Mouse (Mus musculus): ENCODE data around the gene Lcat. TPM values are rescaled to one million over a fixed set of nuclear protein-coding genes. Genes with fewer than 3 reads are reported as not detected.

Lcat gene
- polyA plus RNA-seq, 1 experiment from 2014 or later = 70.8 TPM

DNA sequence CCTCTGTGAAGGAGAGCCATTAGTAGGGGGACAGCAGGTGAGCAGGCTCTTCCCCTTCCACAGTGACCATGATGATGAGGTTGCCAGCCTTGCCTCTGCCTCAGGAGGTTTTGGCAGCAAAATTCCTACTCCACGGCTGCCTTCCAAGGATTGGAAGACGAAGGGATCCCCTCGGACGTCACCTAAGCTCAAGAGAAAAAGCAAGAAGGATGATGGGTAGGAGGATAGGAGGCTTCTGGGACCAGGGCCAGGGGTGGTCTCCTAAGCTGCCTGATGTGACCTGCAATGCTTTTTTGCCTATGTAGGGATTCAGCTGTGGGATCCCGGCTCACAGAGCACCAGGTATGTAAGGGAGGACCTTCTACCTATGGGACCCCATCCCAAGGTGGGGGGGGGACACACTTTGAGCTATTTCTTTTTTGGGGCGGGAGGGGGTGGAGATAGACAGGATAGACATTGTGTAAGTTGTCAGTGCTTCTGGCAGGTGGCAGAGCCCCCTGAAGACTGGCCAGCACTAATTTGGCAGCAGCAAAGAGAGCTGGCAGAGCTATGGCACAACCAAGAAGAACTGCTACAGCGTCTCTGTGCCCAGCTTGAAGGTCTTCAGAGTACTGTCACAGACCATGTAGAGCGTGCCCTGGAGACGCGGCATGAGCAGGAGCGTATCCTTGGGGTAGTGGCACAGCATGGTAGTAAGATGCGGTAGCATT lies 53.3 kb downstream of the Lcat start:
- no peak for ATAC-seq (ENCODE audit: insufficient read depth)
- no peak overlapping the region for H3K4me2 ChIP-seq
- no peak overlapping the region for H3K9ac ChIP-seq
- H3K4me3 ChIP-seq (replicated peaks) = no peak overlapping the region
- H3K27me3 ChIP-seq = no peaks in the 10 kb centered on the region
- WGBS (ENCODE audit: insufficient replicate concordance) = 91% methylated on average over 12 of the region's 12 CpGs
- no peak overlapping the region for H3K27ac ChIP-seq (replicated peaks)
- H3K36me3 ChIP-seq (replicated peaks) = peaks cover 91% of the 10 kb centered on the region
- 0 out of 2 replicates have a peak, but pooled peaks cover 3% of the 10 kb centered on the region for H3K4me1 ChIP-seq (replicated peaks)
- no peaks in the 10 kb centered on the region for H3K9me3 ChIP-seq (replicated peaks)

Small RNA genes lying within 50 kb of the gene (microRNA-seq; reads per million reads assigned to microRNA genes)
- not detected for gene Mir7074

Other genes with a start within 250 kb of the Lcat start
- 22.4 and 23.6 TPM in 2 replicates for gene Acd, start 242.3 kb downstream of the Lcat start, polyA plus RNA-seq (2015; fragmentation: Nextera tagmentation; extraction: Ambion mirVana)
- gene Pard6a, start 242.2 kb downstream of the Lcat start, polyA plus RNA-seq (2015; fragmentation: Nextera tagmentation; extraction: Ambion mirVana) = 6.1 and 6.3 TPM in 2 replicates
- not detected in 2 replicates for gene 4933405L10Rik, start 235.7 kb downstream of the Lcat start, polyA plus RNA-seq (2015; fragmentation: Nextera tagmentation; extraction: Ambion mirVana)
- 4.4 and 5.2 TPM in 2 replicates for gene Enkd1, start 235.2 kb downstream of the Lcat start, polyA plus RNA-seq (2015; fragmentation: Nextera tagmentation; extraction: Ambion mirVana)
- gene Gfod2, start 184.7 kb downstream of the Lcat start, polyA plus RNA-seq (2015; fragmentation: Nextera tagmentation; extraction: Ambion mirVana) = 1.8 and 2.3 TPM in 2 replicates
- 45.0 and 52.2 TPM in 2 replicates for gene Ranbp10, start 116.0 kb downstream of the Lcat start, polyA plus RNA-seq (2015; fragmentation: Nextera tagmentation; extraction: Ambion mirVana)
- gene Tsnaxip1, start 115.7 kb downstream of the Lcat start, polyA plus RNA-seq (2015; fragmentation: Nextera tagmentation; extraction: Ambion mirVana) = 0.07 and 0.22 TPM in 2 replicates
- 20.3 and 22.7 TPM in 2 replicates for gene Cenpt, start 90.1 kb downstream of the Lcat start, polyA plus RNA-seq (2015; fragmentation: Nextera tagmentation; extraction: Ambion mirVana)
- gene Thap11, start 88.2 kb downstream of the Lcat start, polyA plus RNA-seq (2015; fragmentation: Nextera tagmentation; extraction: Ambion mirVana) = 31.5 and 32.2 TPM in 2 replicates
- gene Nutf2, start 82.8 kb downstream of the Lcat start, polyA plus RNA-seq (2015; fragmentation: Nextera tagmentation; extraction: Ambion mirVana) = 85.2 and 94.1 TPM in 2 replicates
- gene Edc4, start 62.5 kb downstream of the Lcat start, polyA plus RNA-seq (2015; fragmentation: Nextera tagmentation; extraction: Ambion mirVana) = 15.3 and 15.5 TPM in 2 replicates
- gene Nrn1l, start 49.8 kb downstream of the Lcat start, polyA plus RNA-seq (2015; fragmentation: Nextera tagmentation; extraction: Ambion mirVana) = not detected in 2 replicates
- gene Pskh1, start 42.9 kb downstream of the Lcat start, polyA plus RNA-seq (2015; fragmentation: Nextera tagmentation; extraction: Ambion mirVana) = 10.3 and 12.5 TPM in 2 replicates
- 0.20 and 0.36 TPM in 2 replicates for gene Ctrl, start 9.5 kb downstream of the Lcat start, polyA plus RNA-seq (2015; fragmentation: Nextera tagmentation; extraction: Ambion mirVana)
- 45.0 and 47.9 TPM in 2 replicates for gene Psmb10, start 4.9 kb downstream of the Lcat start, polyA plus RNA-seq (2015; fragmentation: Nextera tagmentation; extraction: Ambion mirVana)
- 10.6 and 11.9 TPM in 2 replicates for gene Slc12a4, start 22.7 kb upstream of the Lcat start, polyA plus RNA-seq (2015; fragmentation: Nextera tagmentation; extraction: Ambion mirVana)
- gene Dpep3, start 36.0 kb upstream of the Lcat start, polyA plus RNA-seq (2015; fragmentation: Nextera tagmentation; extraction: Ambion mirVana) = not detected in 2 replicates
- gene Dus2, start 48.0 kb upstream of the Lcat start, polyA plus RNA-seq (2015; fragmentation: Nextera tagmentation; extraction: Ambion mirVana) = 10.5 and 12.0 TPM in 2 replicates
- not detected in 2 replicates for gene Dpep2nb, start 62.6 kb upstream of the Lcat start, polyA plus RNA-seq (2015; fragmentation: Nextera tagmentation; extraction: Ambion mirVana)
- 9.8 and 10.0 TPM in 2 replicates for gene Ddx28, start 68.5 kb upstream of the Lcat start, polyA plus RNA-seq (2015; fragmentation: Nextera tagmentation; extraction: Ambion mirVana)
- gene Nfatc3, start 115.5 kb upstream of the Lcat start, polyA plus RNA-seq (2015; fragmentation: Nextera tagmentation; extraction: Ambion mirVana) = 2.6 and 3.0 TPM in 2 replicates
- gene Esrp2, start 193.6 kb upstream of the Lcat start, polyA plus RNA-seq (2015; fragmentation: Nextera tagmentation; extraction: Ambion mirVana) = 13.3 and 17.0 TPM in 2 replicates
- gene Pla2g15, start 207.0 kb upstream of the Lcat start, polyA plus RNA-seq (2015; fragmentation: Nextera tagmentation; extraction: Ambion mirVana) = 7.8 and 8.7 TPM in 2 replicates
- gene Slc7a6, start 225.5 kb upstream of the Lcat start, polyA plus RNA-seq (2015; fragmentation: Nextera tagmentation; extraction: Ambion mirVana) = 5.1 and 6.0 TPM in 2 replicates

Measured in liver, embryonic 15.5 days (tissue).